Mouse (Mus musculus) left cerebral cortex, adult 11 months (tissue): ENCODE measurements around the gene Fbxo4.

Source experiments
- DNase-seq: peaks from one replicate; pipeline ENCODE4 v3.0.0; 2022; ENCODE audit warnings: low spot score

Fbxo4 gene

DNA sequence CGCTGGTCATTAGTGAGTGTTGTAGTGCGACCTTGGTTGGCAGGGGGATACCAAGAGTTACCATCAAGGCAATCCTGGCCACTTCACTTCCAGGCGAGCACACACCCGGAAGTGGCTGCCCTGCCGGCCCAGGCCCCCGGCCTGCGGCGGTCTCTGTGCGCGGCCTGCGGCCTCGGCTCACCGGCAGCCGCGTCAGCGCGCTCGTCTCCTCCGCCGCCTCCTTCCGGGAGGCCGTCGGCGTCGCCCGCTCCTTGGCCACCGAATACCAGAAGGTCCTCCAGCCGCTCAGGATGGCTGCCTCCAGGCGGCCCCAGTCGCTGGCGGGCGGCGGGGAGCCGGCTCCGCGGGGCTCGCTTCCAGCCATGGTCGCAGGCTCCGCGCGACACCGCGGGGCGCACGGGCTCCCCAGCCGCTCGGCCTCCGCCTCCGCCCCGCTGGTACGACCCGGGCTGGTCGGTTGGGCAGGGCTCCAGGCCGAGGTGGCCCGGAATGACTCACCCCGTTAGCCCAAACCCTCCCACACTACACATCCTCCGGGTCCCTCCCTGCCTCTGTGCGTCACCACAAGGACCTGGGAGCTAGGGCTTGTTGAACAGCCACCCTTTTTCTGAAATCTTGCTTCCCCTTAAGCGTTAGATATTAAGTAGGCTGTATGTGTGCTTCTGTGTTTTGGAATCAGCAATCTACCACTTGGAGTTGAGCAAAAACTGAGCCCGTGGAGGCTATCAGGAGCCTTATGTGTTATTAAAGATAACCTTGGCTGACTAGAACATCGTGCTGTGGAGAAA, at the start of gene Fbxo4:
Fbxo4 (minus strand) TSS at position 513 of the 788 bp plus-strand sequence.
- DNase-seq = peak; percentile 61

DNA sequence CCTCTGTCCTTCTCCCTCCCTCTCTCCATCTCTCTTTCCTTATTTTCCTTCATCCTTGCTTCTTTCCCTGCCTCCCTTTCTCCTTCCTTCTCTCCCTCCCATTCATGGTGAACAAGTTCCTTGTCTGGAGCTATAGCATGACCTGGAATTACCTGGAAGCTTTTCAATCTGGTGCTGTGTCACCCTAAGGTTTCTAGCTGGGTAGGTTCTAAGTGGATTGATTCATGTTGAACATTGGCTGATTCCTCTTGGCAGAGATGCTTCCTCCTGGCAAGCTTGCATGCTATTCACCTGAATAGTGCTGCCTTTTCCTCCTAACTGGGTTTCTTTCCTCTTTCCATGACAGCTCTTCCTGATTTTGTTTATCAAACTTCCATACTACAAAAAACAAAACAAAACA, 49.6 kb upstream of the Fbxo4 start:
- DNase-seq = no peak

DNA sequence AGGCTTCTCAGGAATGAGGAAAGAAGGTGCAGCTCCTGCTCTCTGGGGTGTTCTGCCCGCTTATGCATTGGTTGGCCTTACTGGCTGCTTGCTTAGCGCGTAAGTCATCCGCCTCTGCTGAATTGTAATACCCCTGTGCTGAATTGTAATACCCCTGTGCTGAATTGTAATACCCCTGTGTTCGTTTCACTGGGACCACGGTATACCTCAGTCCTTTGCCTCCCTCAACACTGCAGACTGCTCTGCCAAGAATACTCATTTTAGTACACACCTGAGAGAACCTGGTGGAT, 49.0 kb upstream of the Fbxo4 start:
- DNase-seq = no peak

DNA sequence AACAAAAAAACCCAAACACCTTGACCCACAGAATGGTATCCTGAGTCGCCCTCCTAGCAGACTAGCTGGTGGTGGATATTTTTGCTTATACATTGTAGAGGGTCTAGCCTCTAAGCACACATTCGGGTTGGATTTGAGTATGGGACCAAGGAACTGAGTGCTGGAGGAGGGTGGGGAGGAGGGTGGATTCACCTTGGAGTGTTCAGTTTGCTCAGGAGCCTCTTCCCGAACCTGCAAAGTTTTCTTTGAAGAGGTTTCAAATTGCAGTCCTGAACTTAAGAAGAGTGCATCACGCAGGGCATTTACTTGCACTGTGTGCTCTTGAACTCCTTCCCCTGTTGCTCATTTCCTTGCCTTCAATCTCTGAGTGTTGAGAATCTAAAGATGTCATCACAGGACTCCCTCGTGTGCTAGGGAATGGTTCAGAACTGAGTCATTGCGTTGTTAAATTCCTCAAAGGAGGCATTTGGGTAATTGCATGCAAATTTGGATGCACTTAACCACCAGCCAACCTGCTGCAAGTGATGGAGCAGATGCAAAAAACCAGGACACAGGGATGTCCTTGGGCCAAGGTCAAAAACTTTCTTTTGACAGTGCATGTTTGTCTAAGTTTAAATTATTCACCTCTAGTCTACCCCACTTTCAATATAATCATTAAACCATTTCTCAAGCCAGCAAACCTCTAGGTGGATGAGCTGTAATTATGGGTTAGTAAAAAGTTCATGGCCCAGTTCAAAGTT, 48.5 kb upstream of the Fbxo4 start:
- no peak for DNase-seq

DNA sequence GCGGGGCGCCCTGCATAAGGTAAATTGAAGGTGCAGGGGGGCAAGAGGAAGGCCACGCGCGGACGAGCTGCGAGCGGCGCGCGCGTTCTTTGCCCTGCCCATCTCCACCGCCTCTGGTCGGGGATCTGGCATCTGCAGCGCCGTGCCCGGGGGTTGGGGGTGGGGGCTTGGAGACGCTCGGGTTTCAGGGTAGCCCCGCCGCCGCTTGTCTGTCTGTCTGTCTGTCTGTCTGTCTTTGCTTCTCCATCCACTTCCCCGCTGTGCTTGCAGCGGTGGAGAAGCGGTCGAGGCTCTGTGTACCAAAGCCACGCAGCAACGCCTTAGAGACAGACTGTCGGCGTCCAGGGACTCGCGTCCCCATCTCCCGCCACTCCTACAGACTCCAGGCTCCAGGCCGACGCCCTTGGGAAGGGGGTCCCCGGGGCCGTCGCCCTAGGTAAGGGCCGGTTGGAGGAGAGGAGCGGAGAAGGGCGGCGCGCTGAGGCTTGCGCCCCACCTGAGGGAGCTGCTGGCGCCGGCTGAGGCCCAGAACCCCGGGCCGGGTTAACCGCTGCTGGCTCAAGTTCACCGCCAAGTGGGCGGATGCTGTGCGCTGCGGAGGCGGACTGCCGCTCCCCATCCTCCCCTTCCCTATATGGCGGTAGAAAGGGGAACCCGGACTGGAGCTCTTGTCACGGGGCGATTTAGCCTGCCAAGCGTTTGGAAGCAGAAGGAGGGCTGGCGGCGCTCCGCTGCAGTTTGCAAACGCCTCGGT, 47.6 kb upstream of the Fbxo4 start:
- DNase-seq = peak; percentile 73

DNA sequence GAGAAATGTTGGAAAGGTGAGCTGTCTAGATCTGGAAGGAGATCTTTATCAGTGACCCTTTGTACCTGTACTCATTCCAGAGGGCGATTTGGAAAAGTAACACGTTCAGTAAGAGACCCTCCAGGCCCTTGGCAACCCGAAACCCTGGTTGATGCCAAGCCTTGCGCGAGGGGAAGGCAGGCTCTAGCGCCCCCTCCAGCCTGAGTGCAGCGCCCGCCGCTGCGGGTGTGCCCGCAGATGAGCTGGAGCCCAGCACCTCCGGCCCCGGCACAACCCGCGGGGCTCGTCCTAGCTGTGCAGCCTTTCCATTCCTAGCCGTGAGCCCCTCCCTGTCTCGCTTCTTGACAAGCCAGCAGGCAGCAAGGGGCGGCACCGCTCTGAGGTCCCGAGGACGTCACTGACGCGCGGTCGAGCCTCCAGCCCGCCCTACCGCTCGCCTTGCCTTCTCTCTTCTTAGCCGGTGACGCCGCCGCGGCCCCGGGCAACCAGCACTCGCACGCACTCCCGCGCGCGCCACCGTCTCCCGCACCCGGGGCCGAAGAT, 46.9 kb upstream of the Fbxo4 start, which contains the start of gene Oxct1:
Oxct1 (plus strand) TSS at position 153 of the 543 bp plus-strand sequence.
- DNase-seq = peak; percentile 92

DNA sequence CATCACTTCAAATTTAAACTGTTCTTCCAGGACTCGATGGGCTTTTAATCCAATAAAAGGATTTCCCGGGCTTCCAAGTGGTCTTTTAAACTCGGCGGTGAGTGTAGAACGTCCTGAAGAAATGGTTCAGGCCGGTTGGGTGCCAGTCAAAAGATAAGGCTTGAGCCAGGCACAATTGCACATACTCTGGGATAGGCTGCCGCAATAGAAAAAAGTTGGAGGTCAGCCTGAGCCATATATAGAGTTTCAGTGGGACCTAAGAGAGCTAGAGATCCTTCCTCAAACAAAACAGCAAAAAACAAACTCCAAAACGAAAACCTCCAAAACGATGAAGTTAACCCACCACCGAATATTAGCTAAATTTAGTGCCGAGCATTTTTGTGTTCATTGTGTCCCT, 46.1 kb upstream of the Fbxo4 start:
- DNase-seq = no peak

DNA sequence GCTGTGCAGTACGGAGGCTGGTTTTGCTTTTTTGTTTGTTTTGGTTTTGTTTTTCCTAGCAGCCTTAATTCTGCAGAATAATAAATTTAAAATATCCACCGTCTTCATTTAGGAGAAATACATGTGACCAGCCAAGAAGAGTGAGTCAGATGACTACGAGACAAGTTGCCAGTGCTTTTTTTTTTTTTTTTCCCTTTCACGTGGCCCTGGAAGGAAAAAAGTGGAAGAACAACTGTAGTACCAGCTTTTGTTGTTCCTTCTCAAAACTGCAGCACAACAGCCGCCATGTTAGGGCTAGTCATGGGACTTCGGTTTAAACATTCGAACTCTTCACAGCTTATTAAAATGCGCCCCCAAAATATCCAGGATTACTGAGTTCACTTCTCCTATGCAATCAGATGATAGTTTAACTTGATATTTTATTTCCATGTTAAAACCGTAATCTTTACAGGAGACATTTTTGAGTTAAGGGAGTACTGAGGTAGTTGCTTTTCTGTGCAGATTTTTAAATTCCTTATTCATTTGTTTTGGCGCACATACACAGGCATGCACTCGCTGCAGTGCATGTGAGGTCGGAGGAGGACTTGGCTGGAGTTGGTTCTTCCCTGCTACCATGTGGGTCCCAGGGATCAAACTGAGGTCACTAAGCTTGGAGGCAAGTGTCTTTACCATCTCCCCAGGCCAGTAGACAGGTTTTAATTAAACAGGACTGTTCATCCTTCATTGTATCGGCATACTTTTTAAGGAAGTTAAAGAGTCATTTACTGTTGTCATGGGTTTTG, 45.5 kb upstream of the Fbxo4 start:
- DNase-seq = no peak

DNA sequence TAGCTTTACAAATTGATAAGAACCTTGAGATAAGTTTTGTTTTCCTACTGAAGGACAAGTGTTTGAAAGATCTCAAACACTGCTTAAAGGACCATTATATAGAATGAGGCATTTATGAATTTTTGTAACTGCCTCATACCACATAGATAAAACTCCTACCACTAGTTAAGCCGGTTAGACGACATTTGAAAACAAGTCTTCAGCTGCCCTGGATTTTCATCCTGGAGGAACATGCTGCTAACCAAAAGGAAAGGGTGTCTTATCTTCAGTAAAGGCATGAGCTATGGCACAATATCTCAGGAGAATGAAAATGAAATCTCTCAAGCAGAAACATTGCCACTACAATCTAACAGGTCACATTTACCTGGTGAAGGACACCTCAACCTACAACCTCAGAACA, 44.4 kb upstream of the Fbxo4 start:
- no peak for DNase-seq

DNA sequence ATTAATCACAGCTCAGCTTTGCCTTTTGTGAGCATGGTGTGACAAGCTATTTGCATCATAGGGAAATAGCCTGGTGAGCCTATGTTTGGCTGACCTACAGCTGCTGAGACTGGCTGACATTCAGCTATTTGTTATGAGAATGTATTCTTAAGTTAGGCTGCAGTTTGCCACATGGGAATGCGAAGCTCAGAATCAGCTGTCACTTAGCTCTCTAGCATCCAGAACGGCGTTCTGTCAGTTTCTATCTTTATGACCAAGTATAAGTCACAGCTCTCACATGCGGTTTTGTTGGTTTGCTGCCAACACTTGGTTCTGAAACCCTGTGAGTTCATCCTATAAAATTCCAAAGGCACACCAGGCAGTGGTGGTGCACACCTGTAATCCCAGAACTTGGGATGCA, 41.3 kb upstream of the Fbxo4 start:
- no peak for DNase-seq

DNA sequence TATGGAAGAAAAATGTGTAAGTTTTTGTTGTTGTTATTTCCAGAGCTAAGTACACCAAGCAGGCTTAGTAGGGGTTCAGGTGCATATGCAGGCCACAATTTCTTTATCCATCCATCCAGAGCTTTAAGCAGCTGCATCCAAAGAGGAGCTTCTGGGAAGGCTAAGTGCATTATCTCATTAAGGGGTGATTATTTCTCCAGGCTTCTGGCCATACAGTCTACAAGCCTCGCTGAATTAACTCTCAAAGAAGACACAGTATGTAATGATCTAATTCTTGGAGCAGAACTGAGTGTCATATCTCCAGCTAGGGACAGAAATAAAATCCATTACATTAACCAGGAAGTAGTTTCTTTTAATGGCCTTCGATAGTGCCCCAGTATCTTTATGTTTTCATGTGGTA, 34.5 kb upstream of the Fbxo4 start:
- no peak for DNase-seq

DNA sequence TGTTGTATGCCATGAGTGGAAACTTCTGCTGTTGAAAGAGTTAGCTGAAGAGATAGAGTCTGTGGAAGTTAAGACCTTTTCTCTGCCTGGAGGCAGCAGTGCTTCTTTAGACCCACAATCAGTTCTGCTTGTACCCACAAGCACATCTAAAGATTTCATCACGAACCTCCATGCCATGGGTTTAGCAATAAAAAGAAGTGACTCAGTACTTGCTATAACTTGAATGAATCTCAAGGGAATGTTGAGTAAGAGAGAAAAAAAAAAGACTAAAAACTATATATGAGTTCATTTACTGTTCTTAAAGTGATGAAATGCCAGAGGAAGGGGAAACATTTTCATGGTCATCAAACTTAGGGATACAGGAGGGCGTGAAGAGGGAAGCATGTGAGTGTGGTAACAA, 21.2 kb upstream of the Fbxo4 start:
- no peak for DNase-seq

DNA sequence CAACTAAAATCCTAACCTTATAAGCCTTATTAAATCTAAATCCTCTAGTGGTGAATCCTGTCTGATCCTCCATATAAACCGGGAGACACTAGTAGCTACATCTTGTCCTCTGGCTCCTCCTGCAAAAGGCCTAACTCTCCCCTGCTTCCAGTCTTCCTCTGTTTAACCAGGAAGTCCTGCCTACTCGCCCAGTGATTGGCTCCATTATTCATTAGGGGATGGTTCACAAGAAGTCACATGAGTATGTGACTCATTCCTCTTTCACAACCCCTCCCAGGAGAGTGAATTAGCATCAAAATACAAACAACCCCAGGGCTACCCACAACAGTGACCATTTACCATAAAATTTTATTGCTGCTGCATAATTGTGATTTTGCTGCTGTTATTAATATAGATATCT, 19.8 kb upstream of the Fbxo4 start:
- DNase-seq = no peak

DNA sequence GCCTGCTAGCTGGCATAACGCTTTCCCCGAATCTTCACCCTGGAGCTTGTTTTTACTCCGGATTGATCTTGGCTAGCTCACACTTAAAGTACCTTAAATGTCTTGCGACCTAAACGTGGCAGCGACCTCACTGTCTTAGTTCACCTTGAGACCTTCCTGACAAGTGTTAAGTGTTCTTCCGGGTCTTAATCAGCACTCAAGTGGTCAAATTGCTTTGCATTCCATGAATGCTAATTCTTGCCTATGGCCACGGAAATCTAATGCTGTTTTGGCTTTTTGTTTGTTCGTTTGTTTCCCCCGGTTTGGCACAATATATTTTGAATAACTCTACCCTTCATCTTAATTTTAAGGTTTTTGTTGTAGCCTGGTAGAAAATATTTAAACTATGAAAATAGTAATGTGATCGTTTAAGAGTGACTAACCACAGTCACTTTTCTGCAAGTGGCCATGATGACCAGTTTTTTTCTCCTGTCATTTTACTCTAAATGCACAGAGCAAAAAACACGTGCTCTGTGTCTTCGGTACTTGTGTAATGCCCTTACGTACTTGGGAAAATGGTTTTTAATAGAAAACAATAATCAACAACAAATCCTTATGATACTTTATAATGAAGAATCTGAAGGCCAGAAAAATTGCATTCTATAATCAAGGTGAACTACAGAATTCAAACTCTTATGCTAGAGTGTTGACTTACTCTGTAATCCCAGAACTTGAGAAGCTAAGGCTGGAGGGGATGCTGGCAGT, 17.1 kb upstream of the Fbxo4 start:
- no peak for DNase-seq

DNA sequence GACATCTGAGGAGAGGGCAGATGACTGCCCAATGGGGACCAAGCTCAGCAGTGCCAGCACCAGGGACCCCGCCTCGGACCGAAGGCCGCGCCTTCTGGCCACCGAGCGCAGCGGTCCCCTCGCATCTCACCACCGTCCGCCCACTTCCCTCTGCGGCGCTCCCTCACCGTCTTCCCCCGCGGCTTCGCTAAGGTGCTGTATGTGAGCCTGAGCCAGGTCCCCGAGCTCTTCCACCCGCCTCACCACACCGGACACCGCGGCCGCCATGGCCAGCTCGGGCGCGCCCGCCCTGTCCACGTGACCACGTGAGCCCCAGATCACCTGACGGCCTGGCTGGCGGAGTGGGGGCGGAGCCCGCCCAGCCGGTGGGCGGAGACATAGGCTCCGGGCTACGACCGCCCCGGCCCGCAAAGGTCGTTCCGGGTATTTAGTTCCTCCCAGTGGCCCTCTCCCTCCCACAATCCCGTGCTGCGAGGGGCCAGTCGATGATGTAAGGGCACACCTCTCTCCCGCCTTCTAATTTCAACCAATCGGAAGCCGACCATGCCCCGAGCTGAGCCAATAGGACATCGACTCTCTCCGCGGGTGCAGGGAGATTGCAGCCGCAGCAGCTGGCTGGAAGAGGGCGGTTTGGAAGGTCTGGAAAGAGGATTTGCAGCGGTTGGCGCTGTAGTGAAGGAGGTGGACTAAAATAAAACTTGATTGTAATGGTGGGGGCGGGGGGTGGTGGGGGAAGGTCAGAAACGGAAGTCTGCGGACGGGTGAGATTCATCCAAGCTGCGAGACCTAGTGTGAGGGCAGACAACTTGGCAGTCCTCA, 16.3 kb upstream of the Fbxo4 start, which contains the start of gene AW549877:
AW549877 (minus strand) TSS at position 297 of the 819 bp plus-strand sequence.
- DNase-seq = peak; percentile 98

DNA sequence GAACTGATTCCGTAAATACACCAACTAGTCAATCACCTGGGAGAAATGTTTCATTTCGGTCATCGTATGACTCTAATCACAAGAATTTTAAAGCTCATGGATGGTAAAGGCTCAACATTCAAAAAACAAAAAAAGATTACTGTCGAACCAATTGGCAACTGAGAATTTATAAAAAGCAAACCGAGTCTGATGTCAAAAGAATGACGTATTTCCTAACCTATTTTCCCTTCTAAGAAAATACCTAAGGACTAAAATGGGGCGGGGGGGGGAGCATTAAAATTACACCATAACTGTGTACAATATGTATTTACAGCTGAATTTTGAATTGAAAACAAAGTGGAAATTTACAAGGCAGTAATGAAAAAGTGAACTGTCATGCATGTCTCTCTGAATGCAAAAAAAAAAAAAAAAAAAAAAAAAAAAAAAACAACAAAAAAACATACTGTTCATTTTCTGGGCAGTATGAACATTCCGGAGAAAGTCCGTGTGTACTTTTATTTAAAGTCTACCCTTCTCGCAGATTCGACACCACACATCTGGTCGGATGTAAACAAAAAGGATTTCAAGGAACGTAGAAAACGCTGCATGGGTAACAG, 15.6 kb upstream of the Fbxo4 start:
- DNase-seq = no peak

DNA sequence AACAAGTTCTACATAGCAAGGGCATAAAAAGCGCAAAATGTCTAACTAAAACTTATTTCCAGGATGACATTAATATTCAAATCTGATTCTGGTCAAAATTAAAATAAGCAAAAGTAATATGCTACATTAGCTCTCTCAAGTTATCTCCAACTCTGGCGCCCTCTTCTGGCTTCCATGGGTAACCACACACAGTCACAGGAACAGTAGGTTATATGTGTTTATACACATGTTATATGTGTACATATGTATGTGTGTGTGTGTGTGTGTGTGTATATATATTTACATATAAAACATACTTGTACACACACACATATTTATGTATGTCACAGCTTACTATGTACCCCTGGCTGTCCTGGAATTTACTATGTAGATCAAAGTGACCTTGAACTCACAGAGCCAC, 8.6 kb upstream of the Fbxo4 start:
- DNase-seq = no peak

DNA sequence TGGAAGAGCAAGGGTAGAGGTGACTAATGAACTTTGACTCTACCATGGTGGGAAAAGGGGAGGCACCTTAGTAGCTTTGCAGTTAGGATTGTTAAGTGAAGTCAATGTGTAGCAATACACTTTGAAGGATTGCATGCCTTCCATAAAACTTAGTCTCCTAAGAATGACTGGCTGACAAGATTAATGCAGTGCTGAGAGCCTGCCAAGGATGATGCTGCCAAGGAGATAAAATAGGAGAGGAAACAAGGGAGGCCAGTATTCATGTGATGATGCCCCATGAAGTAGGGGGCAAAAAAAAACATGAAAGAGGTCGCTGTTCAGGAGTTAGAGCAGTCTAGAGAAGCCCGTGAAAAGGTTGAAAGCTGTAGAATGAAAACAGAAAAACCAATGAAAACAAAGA, 5.5 kb upstream of the Fbxo4 start:
- no peak for DNase-seq

DNA sequence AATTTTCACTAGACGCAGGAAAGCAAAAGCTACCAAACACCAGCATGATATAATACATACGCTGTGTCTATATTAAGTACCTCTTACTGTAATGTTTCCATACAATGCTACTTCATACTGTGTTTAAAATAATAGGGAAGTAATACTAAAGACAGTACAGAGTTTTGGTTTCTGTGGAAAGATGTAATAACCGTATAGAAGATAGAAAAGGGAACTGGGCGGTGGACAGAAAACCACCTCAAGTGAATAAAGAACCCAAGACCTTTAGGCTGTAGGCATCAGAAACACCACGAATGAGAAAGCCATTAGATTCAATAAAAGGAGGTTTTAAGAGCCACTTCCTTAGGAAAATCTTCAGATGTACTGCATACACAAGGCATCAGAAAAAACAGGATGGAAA, 3.4 kb upstream of the Fbxo4 start:
- no peak for DNase-seq

DNA sequence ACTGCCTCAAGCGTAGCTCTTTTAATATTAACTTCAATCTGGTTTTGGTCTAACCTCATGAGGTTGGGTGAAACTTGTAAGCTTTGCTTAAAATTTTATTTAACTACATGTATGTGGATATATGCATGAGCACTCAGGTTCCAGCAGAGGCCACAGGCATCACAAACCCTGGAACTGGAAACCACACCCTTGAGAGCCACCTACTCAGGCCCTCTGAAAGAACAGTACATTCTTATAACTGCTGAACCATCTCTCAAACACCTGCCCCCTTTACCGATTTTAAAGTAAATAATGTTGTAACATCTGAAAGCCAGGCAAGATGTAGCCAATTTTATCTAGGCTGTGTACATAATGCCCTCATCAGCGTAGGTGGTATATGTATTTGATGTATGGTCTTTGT, 498 bp upstream of the Fbxo4 start:
- DNase-seq = no peak
